Mouse (Mus musculus) ES-E14 (cell line): ENCODE measurements around the gene Msi2.

Experiments used
- MAFK ChIP-seq: IDR thresholded peaks from 2 replicates; pipeline ENCODE4 v1.6.1; 2014; ENCODE audit warnings: mild to moderate bottlenecking, low read depth, low read length, inconsistent platforms; ENCODE audit not compliant: insufficient read depth
- ZC3H11A ChIP-seq: IDR thresholded peaks from 2 replicates; pipeline ENCODE4 v1.6.1; 2012; ENCODE audit warnings: low read depth, mild to moderate bottlenecking, inconsistent platforms, low read length, borderline replicate concordance

GRCm38 (mm10) chr11:88650275-88650674 lies 68.0 kb downstream of the Msi2 start:
- TF ChIP-seq ZC3H11A: no peak
- no peak for TF ChIP-seq MAFK
